Mouse (Mus musculus) CH12.LX (cell line): ENCODE measurements around the gene Oxsr1. TPM values are rescaled to one million over a fixed set of nuclear protein-coding genes. Genes with fewer than 3 reads are reported as not detected.

Source experiments
- DNase-seq: peaks from one replicate; pipeline ENCODE4 v3.0.0-alpha.2; 2013; ENCODE audit errors: extremely low read depth
- H3K27ac ChIP-seq: 2 replicates; pipeline ENCODE4 v1.5.1; 2012; ENCODE audit warnings: low read depth, mild to moderate bottlenecking, control low read depth, moderate library complexity; ENCODE audit not compliant: insufficient read depth
- H3K27me3 ChIP-seq: replicated peaks from 2 replicates; pipeline ENCODE3; 2012; ENCODE audit warnings: inconsistent platforms
- H3K36me3 ChIP-seq, 2 experiments: replicated peaks in 1 of 2; 2 replicates each; pipeline versions ENCODE3 to v1.6.1; 2012; ENCODE audit warnings: inconsistent platforms in 1 of 2, low read length in 1 of 2, mild to moderate bottlenecking in 1 of 2, mixed read lengths in 1 of 2, moderate library complexity in 1 of 2; ENCODE audit not compliant: control insufficient read depth in 1 of 2, insufficient read depth in 1 of 2
- H3K4me1 ChIP-seq, 2 experiments: 2 replicates each; pipeline ENCODE4 v1.6.1; 2012; ENCODE audit warnings: inconsistent platforms in 1 of 2, moderate library complexity in 1 of 2; ENCODE audit not compliant: insufficient read depth in 2 of 2, control insufficient read depth in 1 of 2
- H3K4me2 ChIP-seq: 2 replicates; pipeline ENCODE4 v1.6.1; 2012; ENCODE audit warnings: low read depth, mild to moderate bottlenecking, control low read depth; ENCODE audit not compliant: poor library complexity, insufficient read depth, severe bottlenecking
- H3K4me3 ChIP-seq, 3 experiments: fragments of 150-350 bp in 1 of 3; sonication (generic) in 1 of 3; replicated peaks in 1 of 3; 2 replicates each; pipeline versions ENCODE3 to v1.5.1; 2011 to 2012; ENCODE audit warnings: low read depth in 2 of 3, low read length in 2 of 3, mild to moderate bottlenecking in 2 of 3, moderate library complexity in 2 of 3, control low read depth in 1 of 3, improper control_type of control experiment in 1 of 3, inconsistent platforms in 1 of 3, mixed read lengths in 1 of 3; ENCODE audit not compliant: poor library complexity in 1 of 3
- H3K79me2 ChIP-seq: replicated peaks from 2 replicates; pipeline ENCODE4 v1.6.1; 2012; ENCODE audit warnings: mild to moderate bottlenecking, moderate library complexity; ENCODE audit not compliant: control insufficient read depth, poor library complexity, insufficient read depth, severe bottlenecking; ENCODE audit errors: extremely low read depth
- H3K9ac ChIP-seq: 2 replicates; pipeline ENCODE4 v1.6.1; 2012; ENCODE audit warnings: low read depth, mild to moderate bottlenecking, control low read depth, moderate library complexity; ENCODE audit not compliant: insufficient read depth
- H3K9me3 ChIP-seq: replicated peaks from 2 replicates; pipeline ENCODE3; 2012; ENCODE audit warnings: low read length, inconsistent platforms, mixed read lengths
- BHLHE40 ChIP-seq: IDR thresholded peaks from 2 replicates; pipeline ENCODE4 v1.6.1; 2011; ENCODE audit warnings: mild to moderate bottlenecking, low read depth, low read length, improper control_type of control experiment
- CHD1 ChIP-seq: IDR thresholded peaks from 2 replicates; pipeline ENCODE4 v1.6.1; 2012; ENCODE audit warnings: low read depth, low read length, improper control_type of control experiment, inconsistent platforms
- ETS1 ChIP-seq: conservative IDR thresholded peaks from 2 replicates; pipeline ENCODE4 v1.6.1; 2012; ENCODE audit warnings: low read depth, mild to moderate bottlenecking, inconsistent platforms, low read length, improper control_type of control experiment, moderate library complexity
- GABPA ChIP-seq: IDR thresholded peaks from 2 replicates; pipeline ENCODE4 v1.6.1; 2012; ENCODE audit warnings: low read depth, low read length, improper control_type of control experiment, inconsistent platforms; ENCODE audit not compliant: insufficient replicate concordance
- HCFC1 ChIP-seq: IDR thresholded peaks from 2 replicates; pipeline ENCODE4 v1.6.1; 2012; ENCODE audit warnings: low read depth, mild to moderate bottlenecking, inconsistent platforms, low read length, improper control_type of control experiment
- IRF4 ChIP-seq: IDR thresholded peaks from 2 replicates; pipeline ENCODE4 v1.6.1; 2014; ENCODE audit warnings: low read depth, mild to moderate bottlenecking, inconsistent platforms, low read length, improper control_type of control experiment
- JUN ChIP-seq: IDR thresholded peaks from 2 replicates; pipeline ENCODE4 v1.6.1; 2011; ENCODE audit warnings: low read depth, mild to moderate bottlenecking, low read length, improper control_type of control experiment, moderate library complexity; ENCODE audit not compliant: insufficient read depth
- KAT2A ChIP-seq: IDR thresholded peaks from 2 replicates; pipeline ENCODE4 v1.6.1; 2012; ENCODE audit warnings: low read length, improper control_type of control experiment, inconsistent platforms; ENCODE audit not compliant: insufficient replicate concordance
- MXI1 ChIP-seq: IDR thresholded peaks from 2 replicates; pipeline ENCODE4 v1.6.1; 2011; ENCODE audit warnings: mild to moderate bottlenecking, low read depth, low read length, improper control_type of control experiment
- POLR2A ChIP-seq: IDR thresholded peaks from 2 replicates; pipeline ENCODE4 v1.6.1; 2011; ENCODE audit warnings: low read depth, mild to moderate bottlenecking, improper control_type of control experiment, low read length
- RAD21 ChIP-seq: IDR thresholded peaks from 2 replicates; pipeline ENCODE4 v1.6.1; 2011; ENCODE audit warnings: low read depth, mild to moderate bottlenecking, low read length, improper control_type of control experiment, moderate library complexity
- SIN3A ChIP-seq: IDR thresholded peaks from 2 replicates; pipeline ENCODE4 v1.6.1; 2012; ENCODE audit warnings: low read length, improper control_type of control experiment, inconsistent platforms
- SMC3 ChIP-seq: IDR thresholded peaks from 2 replicates; pipeline ENCODE4 v1.6.1; 2011; ENCODE audit warnings: low read depth, low read length, improper control_type of control experiment
- TCF12 ChIP-seq: IDR thresholded peaks from 2 replicates; pipeline ENCODE4 v1.6.1; 2014; ENCODE audit warnings: low read depth, mild to moderate bottlenecking, inconsistent platforms, low read length, improper control_type of control experiment
- UBTF ChIP-seq: IDR thresholded peaks from 2 replicates; pipeline ENCODE4 v1.6.1; 2012; ENCODE audit warnings: low read depth, mild to moderate bottlenecking, inconsistent platforms, low read length, improper control_type of control experiment, moderate library complexity
- USF2 ChIP-seq: conservative IDR thresholded peaks from 2 replicates; pipeline ENCODE4 v1.6.1; 2011; ENCODE audit warnings: low read depth, low read length, improper control_type of control experiment
- ZMIZ1 ChIP-seq: IDR thresholded peaks from 2 replicates; pipeline ENCODE4 v1.6.1; 2012; ENCODE audit warnings: low read depth, mild to moderate bottlenecking, inconsistent platforms, low read length, improper control_type of control experiment
- dilution Hi-C: fragments of 300-500 bp; cut with MboI; formaldehyde crosslinking; loops from 2 replicates; pipeline ENCODE4 v1.14.3; 2020; ENCODE audit warnings: low sequenced_read_pairs; ENCODE audit not compliant: extremely low pct_unique_long_range_greater_than_20kb, extremely low pct_ligation_motif_present
- in situ Hi-C: fragments of 300-500 bp; cut with MboI; formaldehyde crosslinking; loops from 3 replicates; pipeline ENCODE4 v1.14.3; 2019; ENCODE audit warnings: low sequenced_read_pairs, low pct_ligation_motif_present, low pct_unique_long_range_greater_than_20kb, mixed read lengths
- polyA plus RNA-seq: library from polyadenylated mRNA; unstranded; fragments of >175 nt; gene quantifications from 2 replicates; pipeline ENCODE4 v1.2.1, GENCODE M21; 2012; ENCODE audit warnings: low read depth; ENCODE audit not compliant: insufficient read length
- total RNA-seq, 2 experiments: library from RNA; depleted of rRNA; stranded (reverse); fragments of 300-350 nt in 1 of 2; fragments of >200 nt in 1 of 2; gene quantifications; 2 replicates each; pipeline ENCODE4 v1.2.3; 2012 to 2014

The Oxsr1 gene
- total and polyA plus RNA-seq, 3 experiments, result 22.1 to 36.1 (median 33.3) TPM

DNA sequence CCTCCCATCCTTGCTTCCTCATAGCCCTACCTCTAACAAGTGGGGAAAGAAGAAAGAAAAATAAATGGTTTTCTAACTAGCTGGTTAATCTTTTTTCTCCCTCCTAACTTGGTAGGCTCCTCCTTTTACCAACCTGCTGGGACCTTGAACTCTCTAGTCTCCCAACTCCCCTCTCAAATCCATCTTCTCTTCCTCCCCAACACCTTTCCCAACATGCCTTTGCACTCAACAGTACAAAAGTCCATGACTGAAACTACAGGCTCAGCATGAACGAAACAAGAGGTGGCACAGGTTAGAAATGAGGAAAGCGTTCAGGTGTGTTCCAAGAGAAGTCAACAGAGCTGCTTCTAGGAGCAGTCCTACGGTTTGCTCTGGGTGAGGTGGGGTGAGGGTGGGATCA is 83.0 kb downstream of the Oxsr1 start:
- H3K27ac ChIP-seq, result no peak overlapping the region
- no peaks in the 10 kb centered on the region for H3K27me3 ChIP-seq
- TF ChIP-seq CHD1, result no peak
- TF ChIP-seq HCFC1, result no peak
- no peak for TF ChIP-seq JUN
- TF ChIP-seq UBTF, result no peak
- TF ChIP-seq SIN3A, result no peak
- no peaks in the 10 kb centered on the region for H3K9me3 ChIP-seq
- peaks cover 37 to 56% of the 10 kb centered on the region in 2 experiments for H3K36me3 ChIP-seq
- H3K4me1 ChIP-seq, result no peaks in the 10 kb centered on the region
- H3K4me2 ChIP-seq, result no peak overlapping the region
- H3K9ac ChIP-seq, result no peak overlapping the region
- H3K79me2 ChIP-seq, result no peaks in the 10 kb centered on the region
- no peak overlapping the region for H3K4me3 ChIP-seq
- DNase-seq, result no peak
- in situ Hi-C loops (no loop called here), dilution Hi-C loops (no loop called here)

DNA sequence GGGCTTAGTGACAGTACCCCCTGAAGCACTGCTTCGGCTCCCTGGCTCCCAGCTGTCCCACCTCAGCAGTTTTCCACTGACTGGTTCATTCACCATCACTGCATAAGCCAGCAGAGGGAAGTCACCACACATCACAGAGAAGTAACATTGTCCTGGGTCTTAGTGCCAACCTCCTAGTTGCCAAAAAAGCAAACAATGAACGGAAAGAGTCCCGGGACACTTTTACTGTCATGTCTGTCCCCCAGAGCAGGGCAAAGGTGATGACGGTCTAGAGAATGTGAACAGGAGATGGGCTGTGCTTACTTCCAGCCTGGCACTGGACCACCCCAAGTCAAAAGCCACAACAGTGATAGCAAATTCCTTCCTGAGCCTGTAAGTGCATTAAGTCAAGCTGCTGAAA is 83.4 kb downstream of the Oxsr1 start:
- Histone ChIP-seq H3K79me2 (no peaks in the 10 kb centered on the region), H3K9ac (no peak overlapping the region), H3K27me3 (no peaks in the 10 kb centered on the region), H3K9me3 (no peaks in the 10 kb centered on the region), H3K36me3 (peaks cover 32 to 51% of the 10 kb centered on the region in 2 experiments), H3K27ac (no peak overlapping the region), H3K4me3 (no peak overlapping the region), H3K4me2 (no peak overlapping the region), H3K4me1 (no peaks in the 10 kb centered on the region)
- DNase-seq, result no peak
- in situ Hi-C loops (no loop called here), dilution Hi-C loops (no loop called here)
- no peak for TF ChIP-seq SMC3
- no peak for TF ChIP-seq JUN
- no peak for TF ChIP-seq ETS1
- no peak for TF ChIP-seq POLR2A
- no peak for TF ChIP-seq IRF4
- TF ChIP-seq BHLHE40, result no peak
- TF ChIP-seq USF2, result no peak
- TF ChIP-seq MXI1, result no peak
- no peak for TF ChIP-seq KAT2A
- TF ChIP-seq ZMIZ1, result no peak
- TF ChIP-seq TCF12, result no peak
- TF ChIP-seq RAD21, result no peak
- no peak for TF ChIP-seq GABPA
- no peak for TF ChIP-seq HCFC1
